Mouse (Mus musculus): Measurements from ENCODE around the gene Gnb1. TPM values are rescaled to one million over a fixed set of nuclear protein-coding genes. Genes with fewer than 3 reads are reported as not detected.

Gene Gnb1
- polyA plus RNA-seq, 1 experiment, result 325 TPM

DNA sequence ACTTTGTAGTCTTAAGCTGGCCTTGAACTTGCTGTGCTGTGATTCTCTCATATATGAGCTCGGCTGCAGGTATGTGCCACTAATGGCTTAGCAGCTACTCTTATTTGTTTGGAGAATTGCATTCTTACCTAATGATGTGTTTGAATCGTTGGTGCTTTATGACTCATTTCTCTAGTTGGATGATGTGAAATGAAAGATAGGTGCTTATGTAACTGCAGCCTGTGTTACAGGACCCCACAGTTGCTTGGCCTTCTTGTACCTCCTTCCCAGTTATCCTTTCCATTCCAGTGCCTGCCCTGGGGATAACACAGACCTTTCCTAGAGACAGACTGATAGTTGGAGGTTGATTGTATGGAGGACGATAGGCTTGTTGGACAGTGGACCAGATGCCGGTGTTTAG is 17.5 kb downstream of the Gnb1 start:
- no peak for DNase-seq (ENCODE audit: low read depth in 1 of 2, low spot score in 2 of 2)
- Histone ChIP-seq H3K27ac (ENCODE audit: insufficient read depth, low read length) (no peak overlapping the region), H3K4me3 (ENCODE audit: extremely low read depth, insufficient read depth, insufficient read length) (no peak overlapping the region), H3K36me3 (ENCODE audit: control insufficient read depth, insufficient read depth, low read length) (no peaks in the 10 kb centered on the region), H3K27me3 (ENCODE audit: control insufficient read depth, insufficient read depth, low read length) (no peaks in the 10 kb centered on the region), H3K4me1 (ENCODE audit: control insufficient read depth, insufficient read depth, insufficient read length) (peaks cover 12% of the 10 kb centered on the region)
- TF ChIP-seq POLR2A (IDR thresholded peaks at IDR 0.05; ENCODE audit: low read depth, low read length) (no peak), CTCF (IDR thresholded peaks at IDR 0.05; ENCODE audit: extremely low read depth, insufficient read depth, insufficient read length, insufficient replicate concordance) (no peak)
- 79% methylated on average over 4 of the region's 4 CpGs for WGBS

DNA sequence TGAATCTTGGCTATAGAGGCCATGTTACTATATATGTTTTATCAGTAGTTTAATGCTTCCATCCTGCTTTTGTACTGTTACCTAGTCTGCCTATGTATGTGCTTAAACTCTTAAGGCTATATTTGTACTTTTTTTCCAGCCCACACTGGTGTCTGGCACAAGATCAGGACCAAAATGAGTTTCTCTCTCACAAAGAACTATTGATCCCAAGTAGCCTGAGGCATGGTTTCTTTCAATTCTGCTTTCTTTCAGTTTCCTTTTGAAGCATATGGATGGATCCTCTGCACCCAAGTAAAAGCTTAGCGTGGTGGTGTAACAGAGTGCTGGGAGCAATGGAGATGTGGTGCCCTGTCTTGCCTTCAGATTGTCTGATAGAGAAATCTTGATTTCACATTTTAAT is 19.8 kb downstream of the Gnb1 start:
- Histone ChIP-seq H3K27ac (ENCODE audit: insufficient read depth, low read length) (no peak overlapping the region), H3K27me3 (ENCODE audit: control insufficient read depth, insufficient read depth, low read length) (no peaks in the 10 kb centered on the region), H3K4me1 (ENCODE audit: control insufficient read depth, insufficient read depth, insufficient read length) (peaks cover 4% of the 10 kb centered on the region), H3K4me3 (ENCODE audit: extremely low read depth, insufficient read depth, insufficient read length) (no peak overlapping the region), H3K36me3 (ENCODE audit: control insufficient read depth, insufficient read depth, low read length) (no peaks in the 10 kb centered on the region)
- TF ChIP-seq POLR2A (IDR thresholded peaks at IDR 0.05; ENCODE audit: low read depth, low read length) (no peak), CTCF (IDR thresholded peaks at IDR 0.05; ENCODE audit: extremely low read depth, insufficient read depth, insufficient read length, insufficient replicate concordance) (no peak)
- no peak for DNase-seq (ENCODE audit: low read depth in 1 of 2, low spot score in 2 of 2)
- 75% methylated on average over 1 of the region's 1 CpGs for WGBS

GRCm38 (mm10) chr4:155514810-155515209 is 23.6 kb downstream of the Gnb1 start:
- no peak overlapping the region for H3K4me3 ChIP-seq (ENCODE audit: extremely low read depth, insufficient read depth, insufficient read length)
- peaks cover 4% of the 10 kb centered on the region for H3K4me1 ChIP-seq (ENCODE audit: control insufficient read depth, insufficient read depth, insufficient read length)
- DNase-seq (ENCODE audit: low read depth in 1 of 2, low spot score in 2 of 2), result no peak
- no peaks in the 10 kb centered on the region for H3K27me3 ChIP-seq (ENCODE audit: control insufficient read depth, insufficient read depth, low read length)
- WGBS, result 92% methylated on average over 2 of the region's 2 CpGs
- no peak overlapping the region for H3K27ac ChIP-seq (ENCODE audit: insufficient read depth, low read length)
- no peaks in the 10 kb centered on the region for H3K36me3 ChIP-seq (ENCODE audit: control insufficient read depth, insufficient read depth, low read length)
- TF ChIP-seq CTCF (IDR thresholded peaks at IDR 0.05; ENCODE audit: extremely low read depth, insufficient read depth, insufficient read length, insufficient replicate concordance) (no peak), POLR2A (IDR thresholded peaks at IDR 0.05; ENCODE audit: low read depth, low read length) (no peak)

GRCm38 (mm10) chr4:155517948-155518517 is 26.9 kb downstream of the Gnb1 start:
- H3K27ac ChIP-seq (ENCODE audit: insufficient read depth, low read length), result no peak overlapping the region
- no peaks in the 10 kb centered on the region for H3K4me1 ChIP-seq (ENCODE audit: control insufficient read depth, insufficient read depth, insufficient read length)
- H3K27me3 ChIP-seq (ENCODE audit: control insufficient read depth, insufficient read depth, low read length), result no peaks in the 10 kb centered on the region
- 85% methylated on average over 7 of the region's 7 CpGs for WGBS
- no peak for DNase-seq (ENCODE audit: low read depth in 1 of 2, low spot score in 2 of 2)
- TF ChIP-seq CTCF (IDR thresholded peaks at IDR 0.05; ENCODE audit: extremely low read depth, insufficient read depth, insufficient read length, insufficient replicate concordance), result no peak
- TF ChIP-seq POLR2A (IDR thresholded peaks at IDR 0.05; ENCODE audit: low read depth, low read length), result no peak
- H3K36me3 ChIP-seq (ENCODE audit: control insufficient read depth, insufficient read depth, low read length), result no peaks in the 10 kb centered on the region
- H3K4me3 ChIP-seq (ENCODE audit: extremely low read depth, insufficient read depth, insufficient read length), result no peak overlapping the region

GRCm38 (mm10) chr4:155522327-155522726 is 31.2 kb downstream of the Gnb1 start:
- H3K27me3 ChIP-seq (ENCODE audit: control insufficient read depth, insufficient read depth, low read length), result no peaks in the 10 kb centered on the region
- H3K4me3 ChIP-seq (ENCODE audit: extremely low read depth, insufficient read depth, insufficient read length), result no peak overlapping the region
- no peak for TF ChIP-seq CTCF (IDR thresholded peaks at IDR 0.05; ENCODE audit: extremely low read depth, insufficient read depth, insufficient read length, insufficient replicate concordance)
- no peak for TF ChIP-seq POLR2A (IDR thresholded peaks at IDR 0.05; ENCODE audit: low read depth, low read length)
- no peak for DNase-seq (ENCODE audit: low read depth in 1 of 2, low spot score in 2 of 2)
- H3K27ac ChIP-seq (ENCODE audit: insufficient read depth, low read length), result no peak overlapping the region
- 92% methylated on average over 7 of the region's 7 CpGs for WGBS
- no peaks in the 10 kb centered on the region for H3K4me1 ChIP-seq (ENCODE audit: control insufficient read depth, insufficient read depth, insufficient read length)
- no peaks in the 10 kb centered on the region; the same call in 1 of the 2 replicates for H3K36me3 ChIP-seq (ENCODE audit: control insufficient read depth, insufficient read depth, low read length)

DNA sequence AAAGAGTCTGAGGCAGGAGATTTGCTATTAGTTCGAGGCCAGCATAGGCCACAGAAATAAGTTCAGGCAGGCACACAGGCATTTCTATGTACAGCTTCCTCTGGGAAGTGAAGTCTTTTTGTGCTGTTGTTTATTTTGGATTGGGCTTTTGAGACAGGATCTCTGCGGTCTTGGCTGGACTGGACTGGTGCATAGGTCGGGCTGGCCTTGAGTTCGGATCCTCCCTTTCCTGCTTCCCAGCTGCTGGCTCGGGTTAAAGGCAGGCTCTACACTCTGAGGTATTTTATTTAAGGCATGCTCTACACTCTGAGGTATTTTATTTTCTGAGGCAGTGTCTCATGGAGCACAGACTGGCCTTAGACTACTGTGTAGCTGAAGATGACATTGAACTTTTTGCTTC is 34.6 kb downstream of the Gnb1 start:
- H3K27ac ChIP-seq (ENCODE audit: insufficient read depth, low read length), result no peak overlapping the region
- no peak for DNase-seq (ENCODE audit: low read depth in 1 of 2, low spot score in 2 of 2)
- H3K27me3 ChIP-seq (ENCODE audit: control insufficient read depth, insufficient read depth, low read length), result no peaks in the 10 kb centered on the region
- no peaks in the 10 kb centered on the region for H3K4me1 ChIP-seq (ENCODE audit: control insufficient read depth, insufficient read depth, insufficient read length)
- TF ChIP-seq POLR2A (IDR thresholded peaks at IDR 0.05; ENCODE audit: low read depth, low read length) (no peak), CTCF (IDR thresholded peaks at IDR 0.05; ENCODE audit: extremely low read depth, insufficient read depth, insufficient read length, insufficient replicate concordance) (no peak)
- peaks cover 12% of the 10 kb centered on the region for H3K36me3 ChIP-seq (ENCODE audit: control insufficient read depth, insufficient read depth, low read length)
- H3K4me3 ChIP-seq (ENCODE audit: extremely low read depth, insufficient read depth, insufficient read length), result no peak overlapping the region
- 93% methylated on average over 5 of the region's 5 CpGs for WGBS

- WGBS, result 69% methylated on average over 3 of the region's 3 CpGs
- H3K36me3 ChIP-seq (ENCODE audit: control insufficient read depth, insufficient read depth, low read length), result peaks cover 13% of the 10 kb centered on the region
- no peak overlapping the region for H3K4me3 ChIP-seq (ENCODE audit: extremely low read depth, insufficient read depth, insufficient read length)
- H3K27ac ChIP-seq (ENCODE audit: insufficient read depth, low read length), result no peak overlapping the region
- no peaks in the 10 kb centered on the region for H3K4me1 ChIP-seq (ENCODE audit: control insufficient read depth, insufficient read depth, insufficient read length)
- DNase-seq (ENCODE audit: low read depth in 1 of 2, low spot score in 2 of 2), result no peak
- H3K27me3 ChIP-seq (ENCODE audit: control insufficient read depth, insufficient read depth, low read length), result no peaks in the 10 kb centered on the region
- no peak for TF ChIP-seq POLR2A (IDR thresholded peaks at IDR 0.05; ENCODE audit: low read depth, low read length)
- no peak for TF ChIP-seq CTCF (IDR thresholded peaks at IDR 0.05; ENCODE audit: extremely low read depth, insufficient read depth, insufficient read length, insufficient replicate concordance)
Observed at GRCm38 (mm10) chr4:155529294-155529693, 38.1 kb downstream of the Gnb1 start.

Data from spleen, adult 2 months (tissue).